Mouse (Mus musculus): ENCODE measurements around the gene Ermap.

Ermap gene

GRCm38 (mm10) chr4:119185771-119186170 is 4.0 kb downstream of the Ermap start:
- no peak for DNase-seq (ENCODE audit: low read depth, low spot score)

- no peak for DNase-seq (ENCODE audit: low read depth, low spot score)
Observed at GRCm38 (mm10) chr4:119183525-119183924, 6.3 kb downstream of the Ermap start.

GRCm38 (mm10) chr4:119181456-119181855 is 8.4 kb downstream of the Ermap start:
- no peak for DNase-seq (ENCODE audit: low read depth, low spot score)

- no peak for DNase-seq (ENCODE audit: low read depth, low spot score)
Observed at GRCm38 (mm10) chr4:119180133-119180707, 9.6 kb downstream of the Ermap start.

- no peak for DNase-seq (ENCODE audit: low read depth, low spot score)
Observed at GRCm38 (mm10) chr4:119178331-119178730, 11.5 kb downstream of the Ermap start.

GRCm38 (mm10) chr4:119177702-119178101 is 12.1 kb downstream of the Ermap start:
- DNase-seq (ENCODE audit: low read depth, low spot score) = no peak

- peak; percentile 92 for DNase-seq (ENCODE audit: low read depth, low spot score)
Observed at GRCm38 (mm10) chr4:119173851-119174453, 15.9 kb downstream of the Ermap start, which contains the start of gene Zfp691. Gene Zfp691 (minus strand): TSS chr4:119174195.

GRCm38 (mm10) chr4:119172919-119173650 is 16.7 kb downstream of the Ermap start:
- no peak for DNase-seq (ENCODE audit: low read depth, low spot score)

GRCm38 (mm10) chr4:119167663-119168062 is 22.1 kb downstream of the Ermap start:
- DNase-seq (ENCODE audit: low read depth, low spot score) = peak; percentile 69

- DNase-seq (ENCODE audit: low read depth, low spot score) = no peak
Observed at GRCm38 (mm10) chr4:119167068-119167467, 22.7 kb downstream of the Ermap start.

GRCm38 (mm10) chr4:119165916-119166315 is 23.9 kb downstream of the Ermap start:
- DNase-seq (ENCODE audit: low read depth, low spot score) = no peak

GRCm38 (mm10) chr4:119162990-119163389 is 26.8 kb downstream of the Ermap start:
- DNase-seq (ENCODE audit: low read depth, low spot score) = no peak

GRCm38 (mm10) chr4:119161358-119161757 is 28.5 kb downstream of the Ermap start:
- DNase-seq (ENCODE audit: low read depth, low spot score) = no peak

- DNase-seq (ENCODE audit: low read depth, low spot score) = no peak
Observed at GRCm38 (mm10) chr4:119157891-119158290, 31.9 kb downstream of the Ermap start.

GRCm38 (mm10) chr4:119157186-119157585 is 32.6 kb downstream of the Ermap start:
- DNase-seq (ENCODE audit: low read depth, low spot score) = no peak

- no peak for DNase-seq (ENCODE audit: low read depth, low spot score)
Observed at GRCm38 (mm10) chr4:119148741-119149140, 41.1 kb downstream of the Ermap start.

- no peak for DNase-seq (ENCODE audit: low read depth, low spot score)
Observed at GRCm38 (mm10) chr4:119147347-119147746, 42.5 kb downstream of the Ermap start.

- no peak for DNase-seq (ENCODE audit: low read depth, low spot score)
Observed at GRCm38 (mm10) chr4:119146816-119147215, 43.0 kb downstream of the Ermap start.

- DNase-seq (ENCODE audit: low read depth, low spot score) = peak; percentile 64
Observed at GRCm38 (mm10) chr4:119142230-119142871, 47.5 kb downstream of the Ermap start.

- DNase-seq (ENCODE audit: low read depth, low spot score) = no peak
Observed at GRCm38 (mm10) chr4:119141191-119141590, 48.6 kb downstream of the Ermap start.

- peak; percentile 34 for DNase-seq (ENCODE audit: low read depth, low spot score)
Observed at GRCm38 (mm10) chr4:119140126-119140525, 49.7 kb downstream of the Ermap start.

GRCm38 (mm10) chr4:119138776-119139175 is 51.0 kb downstream of the Ermap start:
- DNase-seq (ENCODE audit: low read depth, low spot score) = no peak

Measured in embryo, embryonic 11.5 days (tissue).